Mouse (Mus musculus) kidney, adult 9 months (tissue): ENCODE results near the gene Sval3.

Experiments used
- DNase-seq: peaks from one replicate; pipeline ENCODE4 v3.0.0; 2022

Sval3 gene

DNA sequence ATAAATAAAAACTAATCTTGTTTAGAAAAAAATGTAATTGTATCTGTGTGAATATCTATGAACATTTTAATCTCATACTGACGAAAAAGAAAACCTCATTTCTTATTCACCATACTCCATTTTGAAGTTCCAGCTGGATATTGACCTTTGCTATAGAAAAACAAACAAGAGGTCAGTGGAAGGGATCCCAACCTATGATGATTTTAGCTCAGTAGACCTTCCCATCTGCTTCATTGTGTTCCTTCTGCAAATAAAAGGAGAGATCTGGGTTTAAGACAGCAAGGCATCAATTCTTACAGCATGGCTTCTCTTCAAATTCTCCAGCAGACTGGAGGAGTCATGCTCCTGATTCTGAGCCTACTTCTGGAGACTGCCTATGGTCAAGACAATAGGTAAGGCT, at the start of gene Sval3:
Gene Sval3 (plus strand): TSS at position 301 of the 400 bp plus-strand sequence.
- DNase-seq: no peak

GRCm38 (mm10) chr6:41951330-41951729, 16.6 kb upstream of the Sval3 start, which contains the start of gene Sval1:
Gene Sval1, plus strand, starts transcription at chr6:41951630.
- DNase-seq: no peak
